Mouse (Mus musculus): ENCODE results near the gene Ube2o. TPM values are rescaled to one million over a fixed set of nuclear protein-coding genes. Genes with fewer than 3 reads are reported as not detected.

Ube2o gene
- polyA plus RNA-seq, 2 experiments: 25.9 to 34.0 TPM

- peak overlapping the region; percentile 68 to 73 for H3K4me3 ChIP-seq (ENCODE audit: insufficient read depth in 1 of 2, low read depth in 2 of 2, low read length in 2 of 2)
- under 1% methylated on average over 50 of the region's 50 CpGs for WGBS (ENCODE audit: insufficient replicate concordance)
- H3K4me1 ChIP-seq (replicated peaks; ENCODE audit: control insufficient read depth in 2 of 2, insufficient read depth in 2 of 2, low read length in 1 of 2): peaks cover 40 to 47% of the 10 kb centered on the region in 2 experiments
- peak overlapping the region; percentile 90 for H3K9ac ChIP-seq (replicated peaks)
- H3K9me3 ChIP-seq (ENCODE audit: control insufficient read depth, low read length): no peaks in the 10 kb centered on the region
- H3K27me3 ChIP-seq (ENCODE audit: control insufficient read depth, insufficient read depth, low read length): peaks cover 24% of the 10 kb centered on the region
- H3K36me3 ChIP-seq (replicated peaks; ENCODE audit: control insufficient read depth, insufficient read depth, low read depth): peaks cover 28% of the 10 kb centered on the region
- ATAC-seq (ENCODE audit: insufficient read depth) (peak; percentile 57), DNase-seq (ENCODE audit: low read depth in 3 of 3, low spot score in 3 of 3) (peak; percentile 76 to 80 (median 78))
- TF ChIP-seq EP300 (IDR thresholded peaks at IDR 0.05; ENCODE audit: low read depth): no peak
- TF ChIP-seq CTCF (IDR thresholded peaks at IDR 0.05; ENCODE audit: low read depth): peak; percentile 51
- peak overlapping the region; percentile 98 for H3K27ac ChIP-seq
- peak overlapping the region; percentile 99 for H3K4me2 ChIP-seq (ENCODE audit: low read depth)
These were observed 48.4 kb downstream of the Ube2o start for GRCm38 (mm10) chr11:116532810-116533338.

GRCm38 (mm10) chr11:116532262-116532809 lies 48.9 kb downstream of the Ube2o start:
- Histone ChIP-seq H3K4me1 (replicated peaks; ENCODE audit: control insufficient read depth in 2 of 2, insufficient read depth in 2 of 2, low read length in 1 of 2) (peaks cover 35 to 42% of the 10 kb centered on the region in 2 experiments), H3K4me3 (ENCODE audit: insufficient read depth in 1 of 2, low read depth in 2 of 2, low read length in 2 of 2) (peak overlapping the region; percentile 68 to 73), H3K27ac (peak overlapping the region; percentile 98), H3K27me3 (ENCODE audit: control insufficient read depth, insufficient read depth, low read length) (peaks cover 24% of the 10 kb centered on the region), H3K4me2 (ENCODE audit: low read depth) (peak overlapping the region; percentile 99), H3K36me3 (replicated peaks; ENCODE audit: control insufficient read depth, insufficient read depth, low read depth) (peaks cover 24% of the 10 kb centered on the region), H3K9ac (replicated peaks) (peak overlapping the region; percentile 90), H3K9me3 (ENCODE audit: control insufficient read depth, low read length) (no peaks in the 10 kb centered on the region)
- under 1% methylated on average over 30 of the region's 30 CpGs for WGBS (ENCODE audit: insufficient replicate concordance)
- TF ChIP-seq CTCF (IDR thresholded peaks at IDR 0.05; ENCODE audit: low read depth) (no peak), EP300 (IDR thresholded peaks at IDR 0.05; ENCODE audit: low read depth) (no peak)
- peak; percentile 55 to 68 (median 58) for DNase-seq (ENCODE audit: low read depth in 3 of 3, low spot score in 3 of 3)
- no peak for ATAC-seq (ENCODE audit: insufficient read depth)

GRCm38 (mm10) chr11:116531371-116532191 lies 49.7 kb downstream of the Ube2o start:
- WGBS (ENCODE audit: insufficient replicate concordance): 1% methylated on average over 48 of the region's 48 CpGs
- Histone ChIP-seq H3K4me2 (ENCODE audit: low read depth) (peak overlapping the region; percentile 99), H3K4me3 (ENCODE audit: insufficient read depth in 1 of 2, low read depth in 2 of 2, low read length in 2 of 2) (peak overlapping the region; percentile 68 to 73), H3K27me3 (ENCODE audit: control insufficient read depth, insufficient read depth, low read length) (peaks cover 24% of the 10 kb centered on the region), H3K4me1 (replicated peaks; ENCODE audit: control insufficient read depth in 2 of 2, insufficient read depth in 2 of 2, low read length in 1 of 2) (peaks cover 27 to 34% of the 10 kb centered on the region in 2 experiments), H3K9ac (replicated peaks) (peak overlapping the region; percentile 90), H3K27ac (peak overlapping the region; percentile 98; the same call in 1 of the 2 replicates), H3K9me3 (ENCODE audit: control insufficient read depth, low read length) (no peaks in the 10 kb centered on the region), H3K36me3 (replicated peaks; ENCODE audit: control insufficient read depth, insufficient read depth, low read depth) (peaks cover 17% of the 10 kb centered on the region)
- DNase-seq (ENCODE audit: low read depth in 3 of 3, low spot score in 3 of 3) (peak in 2 of 3 experiments; percentile 31 to 69), ATAC-seq (ENCODE audit: insufficient read depth) (no peak)
- TF ChIP-seq CTCF (IDR thresholded peaks at IDR 0.05; ENCODE audit: low read depth) (no peak), EP300 (IDR thresholded peaks at IDR 0.05; ENCODE audit: low read depth) (no peak)

GRCm38 (mm10) chr11:116530187-116531147 lies 50.8 kb downstream of the Ube2o start, which contains the start of gene Sphk1:
Gene Sphk1 (plus strand): TSS chr11:116530925.
- peak within 1 kb of the TSS; percentile 68 to 73 for H3K4me3 ChIP-seq (ENCODE audit: insufficient read depth in 1 of 2, low read depth in 2 of 2, low read length in 2 of 2)
- peaks cover 24% of the 10 kb centered on the region for H3K27me3 ChIP-seq (ENCODE audit: control insufficient read depth, insufficient read depth, low read length)
- H3K9ac ChIP-seq (replicated peaks): peak within 1 kb of the TSS; percentile 90
- peak within 1 kb of the TSS; percentile 98; the same call in 1 of the 2 replicates for H3K27ac ChIP-seq
- peaks cover 17 to 24% of the 10 kb centered on the region in 2 experiments for H3K4me1 ChIP-seq (replicated peaks; ENCODE audit: control insufficient read depth in 2 of 2, insufficient read depth in 2 of 2, low read length in 1 of 2)
- DNase-seq (ENCODE audit: low read depth in 3 of 3, low spot score in 3 of 3): no peak
- TF ChIP-seq CTCF (IDR thresholded peaks at IDR 0.05; ENCODE audit: low read depth) (no peak), EP300 (IDR thresholded peaks at IDR 0.05; ENCODE audit: low read depth) (no peak)
- WGBS (ENCODE audit: insufficient replicate concordance): 45% methylated on average over 11 of the region's 11 CpGs
- no peak for ATAC-seq (ENCODE audit: insufficient read depth)
- H3K9me3 ChIP-seq (ENCODE audit: control insufficient read depth, low read length): no peaks in the 10 kb centered on the region
- peak within 1 kb of the TSS; percentile 99 for H3K4me2 ChIP-seq (ENCODE audit: low read depth)
- peaks cover 8% of the 10 kb centered on the region; the same call in 1 of the 2 replicates for H3K36me3 ChIP-seq (replicated peaks; ENCODE audit: control insufficient read depth, insufficient read depth, low read depth)
